Mouse (Mus musculus) thymus, adult 2 months (tissue): ENCODE measurements at regions not wholly inside any gene's neighbourhood (a gene's known extent, or its start where the extent isn't known, plus 50 kb on each side); places are given as distances from the start of the nearest gene placed in this dataset.

ENCODE experiments used
- CTCF ChIP-seq: fragments of 200-500 bp; IDR thresholded peaks from 2 replicates; pipeline ENCODE4 v1.5.1; 2012; ENCODE audit warnings: mild to moderate bottlenecking, control low read depth, low read length, moderate library complexity, borderline replicate concordance; ENCODE audit not compliant: control insufficient read depth, poor library complexity, insufficient read depth; ENCODE audit errors: extremely low read depth
- POLR2A ChIP-seq: fragments of 200-500 bp; IDR thresholded peaks from 2 replicates; pipeline ENCODE4 v1.6.1; 2012; ENCODE audit warnings: mild to moderate bottlenecking, low read length, control low read depth, moderate library complexity; ENCODE audit not compliant: control insufficient read depth, poor library complexity, insufficient read depth; ENCODE audit errors: extremely low read depth

DNA sequence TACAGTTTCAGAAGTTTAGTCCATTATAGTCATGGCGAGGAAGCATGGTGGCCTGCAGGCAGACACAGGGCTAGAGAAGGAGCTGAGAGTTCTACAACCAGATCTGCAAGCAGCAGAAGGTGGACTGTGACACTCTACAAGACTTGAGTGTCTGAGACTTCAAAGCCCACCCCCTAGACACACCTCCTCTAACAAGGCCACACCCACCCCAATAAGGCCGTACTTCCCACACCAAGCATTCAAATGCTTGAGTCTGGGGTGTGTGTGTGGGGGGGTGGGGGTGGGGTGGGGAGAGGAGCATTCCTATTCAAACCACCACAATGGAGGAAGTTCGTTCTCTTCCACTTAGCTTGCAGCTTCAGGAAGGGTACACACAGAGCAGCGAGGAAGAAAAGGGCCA lies 55.8 kb upstream of the 1700024P04Rik start:
- TF ChIP-seq CTCF (no peak), POLR2A (no peak)
